Mouse (Mus musculus) MEL (cell line): ENCODE measurements around the gene Nes. TPM values are rescaled to one million over a fixed set of nuclear protein-coding genes. Genes with fewer than 3 reads are reported as not detected.

Experiments used
- DNase-seq: peaks from one replicate; pipeline ENCODE4 v3.0.0; 2011; ENCODE audit warnings: low read depth, low spot score
- H3K27ac ChIP-seq: 2 replicates; pipeline ENCODE4 v1.5.1; 2012; ENCODE audit warnings: low read depth, mild to moderate bottlenecking, control low read depth, low read length, moderate library complexity; ENCODE audit not compliant: control insufficient read depth
- H3K27me3 ChIP-seq, 2 experiments: fragments of 150-350 bp in 1 of 2; sonication (generic) in 1 of 2; 2 replicates each; pipeline ENCODE4 v1.6.1; 2012; ENCODE audit warnings: low read length in 2 of 2, mild to moderate bottlenecking in 2 of 2, improper control_type of control experiment in 1 of 2, moderate library complexity in 1 of 2; ENCODE audit not compliant: insufficient read depth in 2 of 2, control insufficient read depth in 1 of 2
- H3K36me3 ChIP-seq, 2 experiments: 2 replicates each; pipeline ENCODE4 v1.6.1; 2012 to 2014; ENCODE audit warnings: low read length in 2 of 2, improper control_type of control experiment in 1 of 2, inconsistent platforms in 1 of 2, mild to moderate bottlenecking in 1 of 2; ENCODE audit not compliant: insufficient read depth in 2 of 2, control insufficient read depth in 1 of 2
- H3K4me1 ChIP-seq, 2 experiments: fragments of 150-350 bp in 1 of 2; sonication (generic) in 1 of 2; 2 replicates each; pipeline ENCODE4 v1.6.1; 2012; ENCODE audit warnings: low read length in 2 of 2, improper control_type of control experiment in 1 of 2, mild to moderate bottlenecking in 1 of 2; ENCODE audit not compliant: insufficient read depth in 2 of 2, control insufficient read depth in 1 of 2
- H3K4me3 ChIP-seq, 2 experiments: fragments of 150-350 bp in 1 of 2; sonication (generic) in 1 of 2; 2 replicates each; pipeline ENCODE4 v1.5.1; 2012; ENCODE audit warnings: low read depth in 2 of 2, low read length in 2 of 2, mild to moderate bottlenecking in 2 of 2, moderate library complexity in 2 of 2, control low read depth in 1 of 2, improper control_type of control experiment in 1 of 2; ENCODE audit not compliant: control insufficient read depth in 1 of 2, insufficient read depth in 1 of 2
- H3K79me2 ChIP-seq: 2 replicates; pipeline ENCODE4 v1.6.1; 2012; ENCODE audit warnings: mild to moderate bottlenecking, low read length, moderate library complexity; ENCODE audit not compliant: control insufficient read depth, poor library complexity, insufficient read depth
- H3K9ac ChIP-seq: 2 replicates; pipeline ENCODE4 v1.6.1; 2012; ENCODE audit warnings: low read depth, mild to moderate bottlenecking, control low read depth, low read length, moderate library complexity; ENCODE audit not compliant: control insufficient read depth, poor library complexity, severe bottlenecking
- H3K9me3 ChIP-seq: fragments of 150-350 bp; sonication (generic); replicated peaks from 2 replicates; pipeline ENCODE4 v1.6.1; 2012; ENCODE audit warnings: mild to moderate bottlenecking, low read length, improper control_type of control experiment, moderate library complexity; ENCODE audit not compliant: insufficient read depth
- BHLHE40 ChIP-seq: IDR thresholded peaks from 2 replicates; pipeline ENCODE4 v1.6.1; 2012; ENCODE audit warnings: low read depth, mild to moderate bottlenecking, inconsistent platforms, low read length, improper control_type of control experiment, borderline replicate concordance
- CHD1 ChIP-seq: IDR thresholded peaks from 2 replicates; pipeline ENCODE4 v1.6.1; 2012; ENCODE audit warnings: low read depth, mild to moderate bottlenecking, inconsistent platforms, low read length, improper control_type of control experiment
- CHD2 ChIP-seq: IDR thresholded peaks from 2 replicates; pipeline ENCODE4 v1.6.1; 2011; ENCODE audit warnings: low read length, improper control_type of control experiment
- CTCF ChIP-seq, 3 experiments: IDR thresholded peaks in 2 of 3; conservative IDR thresholded peaks in 1 of 3; 2 replicates each; pipeline ENCODE4 v1.5.1; 2011 to 2012; ENCODE audit warnings: low read length in 3 of 3, low read depth in 2 of 3, mild to moderate bottlenecking in 2 of 3, improper control_type of control experiment in 1 of 3, inconsistent platforms in 1 of 3, mixed read lengths in 1 of 3, moderate library complexity in 1 of 3; ENCODE audit not compliant: control insufficient read depth in 1 of 3, insufficient read depth in 1 of 3, poor library complexity in 1 of 3, severe bottlenecking in 1 of 3
- E2F4 ChIP-seq: IDR thresholded peaks from 2 replicates; pipeline ENCODE4 v1.6.1; 2011; ENCODE audit warnings: low read depth, low read length, improper control_type of control experiment, borderline replicate concordance
- EP300 ChIP-seq, 2 experiments: IDR thresholded peaks; 2 replicates each; pipeline ENCODE4 v1.6.1; 2011; ENCODE audit warnings: improper control_type of control experiment in 2 of 2, low read length in 2 of 2, low read depth in 1 of 2, mild to moderate bottlenecking in 1 of 2
- GATA1 ChIP-seq: IDR thresholded peaks from 2 replicates; pipeline ENCODE4 v1.6.1; 2011; ENCODE audit warnings: low read depth, low read length, improper control_type of control experiment
- HCFC1 ChIP-seq: IDR thresholded peaks from 2 replicates; pipeline ENCODE4 v1.6.1; 2012; ENCODE audit warnings: low read depth, mild to moderate bottlenecking, inconsistent platforms, low read length, improper control_type of control experiment, moderate library complexity
- KAT2A ChIP-seq: conservative IDR thresholded peaks from 2 replicates; pipeline ENCODE4 v1.6.1; 2012; ENCODE audit warnings: low read depth, low read length, improper control_type of control experiment, inconsistent platforms
- MAX ChIP-seq: IDR thresholded peaks from 2 replicates; pipeline ENCODE4 v1.6.1; 2011; ENCODE audit warnings: low read length, improper control_type of control experiment
- MAZ ChIP-seq: IDR thresholded peaks from 2 replicates; pipeline ENCODE4 v1.6.1; 2012; ENCODE audit warnings: low read depth, mild to moderate bottlenecking, inconsistent platforms, low read length, improper control_type of control experiment
- MYC ChIP-seq: IDR thresholded peaks from 2 replicates; pipeline ENCODE4 v1.6.1; 2011; ENCODE audit warnings: low read depth, mild to moderate bottlenecking, low read length, improper control_type of control experiment, moderate library complexity
- NELFE ChIP-seq: IDR thresholded peaks from 2 replicates; pipeline ENCODE4 v1.6.1; 2011; ENCODE audit warnings: low read depth, low read length, improper control_type of control experiment
- POLR2A ChIP-seq, 2 experiments: IDR thresholded peaks; 2 replicates each; pipeline ENCODE4 v1.6.1; 2011 to 2012; ENCODE audit warnings: low read length in 2 of 2, mild to moderate bottlenecking in 2 of 2, control low read depth in 1 of 2, improper control_type of control experiment in 1 of 2, low read depth in 1 of 2, moderate library complexity in 1 of 2; ENCODE audit not compliant: control insufficient read depth in 1 of 2, insufficient read depth in 1 of 2, poor library complexity in 1 of 2
- POLR2AphosphoS5 ChIP-seq: IDR thresholded peaks from 2 replicates; pipeline ENCODE4 v1.6.1; 2012; ENCODE audit warnings: low read depth, borderline replicate concordance, mild to moderate bottlenecking, inconsistent platforms, low read length, moderate library complexity, mixed read lengths
- RCOR1 ChIP-seq: IDR thresholded peaks from 2 replicates; pipeline ENCODE4 v1.6.1; 2012; ENCODE audit warnings: low read depth, mild to moderate bottlenecking, inconsistent platforms, low read length, improper control_type of control experiment
- SIN3A ChIP-seq: IDR thresholded peaks from 2 replicates; pipeline ENCODE4 v1.6.1; 2012; ENCODE audit warnings: low read length, improper control_type of control experiment, inconsistent platforms
- SMC3 ChIP-seq: IDR thresholded peaks from 2 replicates; pipeline ENCODE4 v1.6.1; 2011; ENCODE audit warnings: low read depth, low read length, improper control_type of control experiment
- TAL1 ChIP-seq: IDR thresholded peaks from 2 replicates; pipeline ENCODE4 v1.6.1; 2012; ENCODE audit warnings: mild to moderate bottlenecking, inconsistent platforms, low read length, moderate library complexity, mixed read lengths
- TBP ChIP-seq: IDR thresholded peaks from 2 replicates; pipeline ENCODE4 v1.8.0; 2011; ENCODE audit warnings: low read depth, low read length, improper control_type of control experiment
- UBTF ChIP-seq: IDR thresholded peaks from 2 replicates; pipeline ENCODE4 v1.6.1; 2012; ENCODE audit warnings: low read depth, mild to moderate bottlenecking, inconsistent platforms, low read length, improper control_type of control experiment, moderate library complexity, borderline replicate concordance; ENCODE audit not compliant: insufficient read depth
- USF2 ChIP-seq, 2 experiments: IDR thresholded peaks; 2 replicates each; pipeline ENCODE4 v1.6.1; 2011 to 2012; ENCODE audit warnings: improper control_type of control experiment in 2 of 2, low read length in 2 of 2, borderline replicate concordance in 1 of 2, inconsistent platforms in 1 of 2, low read depth in 1 of 2, mild to moderate bottlenecking in 1 of 2; ENCODE audit not compliant: insufficient read depth in 1 of 2
- ZC3H11A ChIP-seq: IDR thresholded peaks from 2 replicates; pipeline ENCODE4 v1.6.1; 2012; ENCODE audit warnings: low read depth, mild to moderate bottlenecking, inconsistent platforms, low read length, improper control_type of control experiment
- ZMIZ1 ChIP-seq: IDR thresholded peaks from 2 replicates; pipeline ENCODE4 v1.6.1; 2012; ENCODE audit warnings: low read depth, mild to moderate bottlenecking, inconsistent platforms, low read length, improper control_type of control experiment, moderate library complexity
- polyA plus RNA-seq, 2 experiments: library from polyadenylated mRNA; stranded (reverse) in 1 of 2; unstranded in 1 of 2; fragments of >175 nt in 1 of 2; fragments of >200 nt in 1 of 2; gene quantifications; 2 replicates each; pipeline versions ENCODE4 v1.2.1 to v1.2.4; 2012; ENCODE audit warnings: low replicate concordance in 2 of 2, low read depth in 1 of 2; ENCODE audit not compliant: insufficient read length in 2 of 2, insufficient read depth in 1 of 2, missing spikeins in 1 of 2
- total RNA-seq: library from RNA; depleted of rRNA; stranded (reverse); fragments of 300-350 nt; gene quantifications from 2 replicates; pipeline ENCODE4 v1.2.3, GENCODE M21; 2012

Gene Nes
- total and polyA plus RNA-seq, 3 experiments, result 0.01 TPM; not detected in 2

GRCm38 (mm10) chr3:88023192-88024074 is 52.6 kb downstream of the Nes start:
- no peak overlapping the region for H3K4me3 ChIP-seq
- H3K9ac ChIP-seq, result no peak overlapping the region
- H3K27me3 ChIP-seq, result peaks cover 7 to 8% of the 10 kb centered on the region in 2 experiments
- no peaks in the 10 kb centered on the region for H3K79me2 ChIP-seq
- no peak for DNase-seq
- no peak overlapping the region for H3K27ac ChIP-seq
- H3K36me3 ChIP-seq, result no peaks in the 10 kb centered on the region
- no peaks in the 10 kb centered on the region for H3K9me3 ChIP-seq
- no peaks in the 10 kb centered on the region for H3K4me1 ChIP-seq
- TF ChIP-seq E2F4, result no peak
- TF ChIP-seq EP300 (IDR thresholded peaks at IDR 0.05; ENCODE audit: low read depth in 1 of 2, low read length in 2 of 2), result no peak
- no peak for TF ChIP-seq MAX

- peaks cover 0 to 2% of the 10 kb centered on the region in 2 experiments; a peak in 3 of 4 replicates for H3K27me3 ChIP-seq
Observed at GRCm38 (mm10) chr3:88026823-88027222, 55.9 kb downstream of the Nes start.

GRCm38 (mm10) chr3:88027434-88028186 is 56.7 kb downstream of the Nes start, which contains the start of gene Hapln2:
Hapln2 (minus strand) TSS chr3:88027583.
- no peak within 1 kb of the TSS for H3K27ac ChIP-seq
- no peaks in the 10 kb centered on the region for H3K9me3 ChIP-seq
- H3K4me3 ChIP-seq, result no peak within 1 kb of the TSS
- H3K79me2 ChIP-seq, result no peaks in the 10 kb centered on the region
- no peaks in the 10 kb centered on the region for H3K36me3 ChIP-seq
- peaks cover 0 to 2% of the 10 kb centered on the region in 2 experiments; a peak in 3 of 4 replicates for H3K27me3 ChIP-seq
- H3K4me1 ChIP-seq, result no peaks in the 10 kb centered on the region
- H3K9ac ChIP-seq, result no peak within 1 kb of the TSS
- DNase-seq, result peak; percentile 68
- TF ChIP-seq POLR2AphosphoS5, result no peak
- no peak for TF ChIP-seq KAT2A
- no peak for TF ChIP-seq NELFE
- no peak for TF ChIP-seq CHD1
- no peak for TF ChIP-seq ZMIZ1
- TF ChIP-seq BHLHE40, result 0 out of 2 replicates have a peak, but pooled peaks have one; percentile 22
- TF ChIP-seq MAX, result no peak
- peak; percentile 86 for TF ChIP-seq SMC3
- TF ChIP-seq RCOR1, result no peak
- TF ChIP-seq ZC3H11A, result peak; percentile 81
- TF ChIP-seq TAL1, result no peak
- no peak for TF ChIP-seq POLR2A (IDR thresholded peaks at IDR 0.05; ENCODE audit: control insufficient read depth in 1 of 2, insufficient read depth in 1 of 2, low read depth in 1 of 2, low read length in 2 of 2, poor library complexity in 1 of 2)
- no peak for TF ChIP-seq E2F4
- TF ChIP-seq MYC, result no peak
- TF ChIP-seq HCFC1, result 0 out of 2 replicates have a peak, but pooled peaks have one; percentile 26
- peak; percentile 71 to 86 (median 81) for TF ChIP-seq CTCF (IDR thresholded peaks at IDR 0.05 in 2 of 3, conservative IDR thresholded peaks at IDR 0.05 in 1 of 3; ENCODE audit: control insufficient read depth in 1 of 3, insufficient read depth in 1 of 3, low read depth in 2 of 3, low read length in 3 of 3, poor library complexity in 1 of 3, severe bottlenecking in 1 of 3)
- no peak for TF ChIP-seq MAZ

More at GRCm38 (mm10) chr3:88026823-88027222, 55.9 kb downstream of the Nes start:
- no peak overlapping the region for H3K4me3 ChIP-seq
- no peaks in the 10 kb centered on the region for H3K79me2 ChIP-seq
- no peaks in the 10 kb centered on the region for H3K36me3 ChIP-seq
- TF ChIP-seq TBP, result no peak
- TF ChIP-seq UBTF, result no peak
- TF ChIP-seq CTCF (IDR thresholded peaks at IDR 0.05 in 2 of 3, conservative IDR thresholded peaks at IDR 0.05 in 1 of 3; ENCODE audit: control insufficient read depth in 1 of 3, insufficient read depth in 1 of 3, low read depth in 2 of 3, low read length in 3 of 3, poor library complexity in 1 of 3, severe bottlenecking in 1 of 3), result no peak
- TF ChIP-seq GATA1, result no peak
- no peak for TF ChIP-seq CHD2
- TF ChIP-seq RCOR1, result no peak
- no peak for TF ChIP-seq SIN3A
- no peak for TF ChIP-seq TAL1
- no peak for TF ChIP-seq USF2 (IDR thresholded peaks at IDR 0.05; ENCODE audit: borderline replicate concordance in 1 of 2, insufficient read depth in 1 of 2, low read depth in 1 of 2, low read length in 2 of 2)
- no peak for TF ChIP-seq POLR2A (IDR thresholded peaks at IDR 0.05; ENCODE audit: control insufficient read depth in 1 of 2, insufficient read depth in 1 of 2, low read depth in 1 of 2, low read length in 2 of 2, poor library complexity in 1 of 2)
- no peak for DNase-seq
- no peaks in the 10 kb centered on the region for H3K4me1 ChIP-seq
- no peaks in the 10 kb centered on the region for H3K9me3 ChIP-seq
- H3K9ac ChIP-seq, result no peak overlapping the region
- H3K27ac ChIP-seq, result no peak overlapping the region
